Mouse (Mus musculus) erythroblast, embryonic 14.5 days (primary cell): Measurements from ENCODE around the gene Cnrip1.
"Not testable (repeated sequence)": the region's sequence is repeated elsewhere in the genome, so short reads cannot be mapped to it uniquely, and the experiment has no call there.

Experiments used
- GATA1 ChIP-seq: IDR thresholded peaks from 2 replicates; pipeline ENCODE4 v1.6.1; 2012; ENCODE audit warnings: low read length, inconsistent platforms, mixed read lengths
- TAL1 ChIP-seq: IDR thresholded peaks from 3 replicates; pipeline ENCODE4 v1.6.1; 2012; ENCODE audit warnings: low read length, inconsistent platforms, mixed read lengths

DNA sequence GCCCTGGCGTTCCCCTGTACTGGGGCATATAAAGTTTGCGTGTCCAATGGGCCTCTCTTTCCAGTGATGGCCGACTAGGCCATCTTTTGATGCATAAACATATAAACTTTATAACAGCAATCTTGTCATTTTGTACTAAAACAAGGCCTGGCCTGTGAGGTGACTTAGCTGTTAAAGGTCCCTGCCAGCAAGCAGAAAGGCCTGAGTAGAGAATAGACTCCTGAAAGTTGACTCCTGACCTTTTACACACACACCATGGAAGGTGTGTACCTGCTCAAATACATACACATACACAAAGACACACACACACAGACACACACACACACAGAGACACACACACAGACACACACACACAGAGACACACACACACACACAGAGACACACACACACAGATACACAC, 44.9 kb upstream of the Cnrip1 start:
- TF ChIP-seq TAL1, GATA1: not testable (repeated sequence)
